Mouse (Mus musculus) activated CD4-positive, CD25-positive, alpha-beta regulatory T cell, adult 4 months (primary cell): Measurements from ENCODE around the gene Hax1. TPM values are rescaled to one million over a fixed set of nuclear protein-coding genes. Genes with fewer than 3 reads are reported as not detected.

Experiments used
- ATAC-seq: one replicate; pipeline ENCODE4 v1.8.0; 2017
- polyA plus RNA-seq, 2 experiments: library from polyadenylated mRNA; unstranded; fragments of 100-300 nt; shearing (Covaris generic); gene quantifications; one replicate each; pipeline ENCODE4 v1.2.1; 2017

Gene Hax1
- 10 to 100 TPM; 51.0 to 72.3 TPM for polyA plus RNA-seq

DNA sequence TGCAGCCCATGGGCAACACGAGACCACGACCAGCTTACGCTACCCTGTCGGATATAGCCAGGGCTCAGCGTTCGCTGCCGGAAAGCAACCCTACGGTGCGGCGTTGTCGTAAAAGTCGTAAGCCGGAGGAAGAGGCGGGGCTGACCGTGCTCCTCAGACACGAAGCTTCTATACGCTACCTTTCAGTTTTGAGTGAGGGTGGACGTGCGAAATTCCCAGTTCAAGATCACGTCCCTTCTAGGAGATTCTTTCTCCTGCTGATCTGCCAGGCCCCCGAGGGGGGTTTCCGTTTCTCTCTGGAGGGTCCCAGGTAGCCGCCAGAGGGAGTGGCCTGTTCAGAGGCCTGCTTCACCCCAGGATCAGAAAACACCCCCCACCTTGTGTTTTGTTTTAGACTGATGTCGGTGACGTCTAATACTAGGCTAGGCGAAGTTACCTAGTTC, at the start of gene Hax1:
Gene Hax1, minus strand, starts transcription at position 169 of the 443 bp plus-strand sequence.
- ATAC-seq = peak; percentile 90

DNA sequence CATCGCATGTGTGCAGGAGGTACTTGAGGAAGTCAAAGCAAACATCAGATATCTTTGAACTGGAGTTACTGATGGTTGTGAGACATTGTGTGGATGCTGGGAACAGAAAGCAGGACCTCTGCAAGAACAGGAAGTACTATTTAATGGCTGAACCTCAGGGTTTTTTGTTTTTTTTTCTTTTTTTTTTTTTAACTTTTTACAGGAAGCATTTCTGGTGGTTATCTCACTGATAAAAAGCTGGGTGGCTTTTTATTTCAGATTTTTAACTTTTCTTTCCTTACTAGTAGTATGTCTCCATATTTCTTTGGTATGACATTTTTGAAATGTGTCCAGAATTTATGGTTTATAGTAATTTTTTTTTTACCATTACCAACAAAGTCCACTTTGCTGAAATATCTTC, 37.7 kb upstream of the Hax1 start:
- ATAC-seq = no peak

DNA sequence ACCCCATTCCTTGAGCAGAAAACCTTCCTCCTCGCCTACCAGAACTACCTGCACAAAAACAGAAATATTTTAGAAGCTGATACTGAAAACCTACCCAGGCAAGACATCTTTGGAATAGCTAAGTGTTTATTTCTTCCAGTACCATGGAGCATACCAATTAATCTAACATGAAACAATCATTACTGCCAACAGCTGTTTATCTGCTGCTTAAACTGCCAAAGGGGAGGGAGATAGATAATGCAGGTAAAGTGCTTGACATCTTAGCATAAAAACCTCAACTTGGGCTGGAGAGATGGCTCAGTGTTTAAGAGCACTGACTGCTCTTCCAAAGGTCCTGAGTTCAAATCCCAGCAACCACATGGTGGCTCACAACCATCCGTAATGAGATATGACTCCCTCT, 36.1 kb upstream of the Hax1 start:
- ATAC-seq = no peak

DNA sequence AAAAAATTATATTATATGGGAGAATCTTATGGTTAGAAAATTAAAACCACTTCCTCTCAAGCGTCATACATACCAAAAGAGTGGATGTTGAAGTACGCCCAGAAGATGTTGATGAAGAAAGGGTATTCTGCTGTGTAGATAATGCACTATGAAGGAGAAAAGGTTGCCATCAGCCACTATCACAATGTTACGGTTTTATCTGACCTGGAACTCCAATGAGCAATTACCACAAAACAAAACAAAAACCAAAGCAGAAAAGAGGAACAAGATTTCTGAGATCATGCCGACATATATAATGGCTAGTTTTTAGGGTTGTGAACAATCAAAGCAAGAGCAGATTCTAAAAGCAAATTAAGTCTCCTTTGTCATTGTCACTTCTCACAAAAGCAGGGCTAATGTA, 18.0 kb upstream of the Hax1 start:
- ATAC-seq = no peak

DNA sequence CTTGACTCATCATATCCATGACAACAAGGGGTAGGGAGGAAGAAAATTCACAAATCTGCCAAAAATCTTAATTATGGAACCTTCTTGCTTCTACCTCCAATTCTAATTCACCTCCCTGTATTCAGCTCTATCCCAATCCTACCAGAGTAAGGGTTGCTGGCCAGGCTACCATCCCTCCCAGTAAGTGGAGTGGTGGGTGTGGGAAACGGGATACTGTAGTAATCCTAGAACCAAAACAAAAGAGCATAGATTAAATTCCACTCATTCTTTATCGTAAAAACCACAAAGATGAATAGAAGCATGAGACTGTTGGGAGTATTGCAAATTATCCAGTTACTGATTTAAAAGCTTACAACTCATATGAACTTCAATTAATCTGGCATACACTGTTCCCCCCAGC, 11.7 kb upstream of the Hax1 start:
- no peak for ATAC-seq

DNA sequence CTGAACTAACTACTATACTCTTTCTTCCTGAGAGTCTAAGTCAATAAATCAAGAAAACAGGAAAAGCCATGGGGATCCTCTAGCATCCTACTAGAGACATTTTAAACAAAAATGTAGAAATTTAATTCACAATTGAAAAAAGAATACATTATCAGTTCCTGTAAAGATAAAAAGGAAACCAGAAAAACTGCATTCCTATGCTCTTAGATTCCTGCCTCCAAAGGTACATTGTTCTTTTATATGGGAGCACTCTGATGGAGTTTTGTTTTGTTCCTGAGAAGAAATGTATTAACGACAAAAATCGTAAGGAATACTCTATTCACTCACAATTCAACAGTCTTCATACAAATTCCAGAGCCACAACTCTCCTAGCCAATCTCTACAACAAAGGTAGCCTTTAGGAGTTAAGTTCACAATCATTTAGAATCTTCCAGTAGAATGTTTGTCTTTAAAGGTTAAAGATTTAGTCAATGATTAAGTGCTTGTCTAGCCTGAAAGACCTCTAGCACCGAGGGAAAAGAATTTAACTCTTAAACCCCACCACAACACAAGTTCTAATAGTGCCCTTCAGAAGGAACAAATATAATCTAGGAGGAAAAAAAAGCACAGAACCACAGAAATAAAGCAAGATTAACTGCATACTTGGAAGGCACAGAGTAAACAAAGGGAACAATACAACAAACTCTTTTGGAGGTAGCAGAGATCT, 5.7 kb upstream of the Hax1 start:
- ATAC-seq = no peak

DNA sequence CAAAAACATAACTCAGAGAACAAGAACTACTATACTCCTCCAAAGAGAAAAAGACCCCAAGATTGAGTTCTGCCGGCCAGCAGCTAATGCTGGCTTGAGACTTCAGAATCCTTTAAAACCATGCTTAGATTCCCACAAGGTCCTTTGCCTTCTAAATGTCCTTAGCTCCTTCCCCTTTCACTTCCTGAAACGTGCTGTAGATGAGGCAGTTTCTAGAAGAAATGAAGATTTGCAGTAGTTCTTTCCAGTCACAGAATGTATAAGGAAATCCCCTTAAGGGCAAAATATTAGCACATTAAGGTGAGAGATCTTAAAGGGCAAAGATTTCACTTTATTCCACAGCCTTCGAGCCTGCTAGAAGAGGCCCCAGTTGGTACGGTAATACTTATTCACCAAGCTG, 1.2 kb upstream of the Hax1 start:
- no peak for ATAC-seq

DNA sequence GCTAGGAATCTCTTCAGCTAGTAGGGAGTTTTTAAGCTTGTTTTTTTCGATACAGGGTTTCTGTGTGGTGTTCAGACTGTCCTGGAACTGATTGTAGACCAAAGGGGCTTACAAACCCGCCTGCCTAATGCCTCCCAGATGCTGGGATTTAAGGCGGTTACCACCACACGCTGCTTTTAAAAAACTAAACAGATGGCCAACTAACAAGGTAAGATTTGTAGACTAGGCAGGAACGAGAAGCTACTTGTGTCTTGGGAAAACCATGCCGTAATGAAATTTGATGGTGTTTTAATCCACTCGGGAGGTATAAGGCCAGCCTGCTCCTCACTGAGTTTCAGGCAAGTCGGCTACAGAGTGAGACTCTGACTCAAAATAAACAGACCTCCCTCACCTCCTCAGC, 510 bp upstream of the Hax1 start:
- ATAC-seq = no peak

DNA sequence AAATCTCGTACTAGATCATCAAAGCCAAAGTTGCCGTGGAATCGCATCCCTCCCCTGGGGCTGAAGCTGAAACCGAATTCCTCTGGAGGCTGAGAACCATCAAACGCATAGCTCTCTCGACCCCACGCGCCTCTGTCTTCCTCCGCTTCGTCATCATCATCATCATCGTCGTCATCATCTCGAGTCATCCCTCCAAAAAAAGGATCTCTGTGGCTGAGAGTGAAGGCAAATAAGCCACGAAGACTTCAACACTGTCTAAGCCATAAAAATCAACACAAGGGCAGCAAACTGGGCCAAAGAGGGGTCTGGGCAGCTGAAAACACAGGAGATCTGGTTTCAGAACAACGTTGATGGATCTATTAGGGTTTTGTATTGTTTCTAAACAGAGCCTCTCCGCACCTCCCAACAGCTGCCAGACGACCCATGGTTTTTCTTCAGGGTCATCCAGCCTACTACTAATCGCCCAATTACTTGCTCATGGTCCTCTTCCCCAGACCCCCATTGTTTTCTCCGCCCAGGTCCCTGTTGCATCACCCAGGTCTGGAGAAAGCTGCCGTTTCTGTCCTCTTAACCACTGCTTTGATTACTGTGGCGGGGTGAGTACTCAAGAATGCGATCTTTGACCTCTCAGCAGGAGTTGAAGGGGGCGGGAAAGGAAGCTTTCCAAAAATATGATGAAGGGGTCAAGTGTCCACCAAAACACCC, 637 bp downstream of the Hax1 start:
- ATAC-seq = no peak

DNA sequence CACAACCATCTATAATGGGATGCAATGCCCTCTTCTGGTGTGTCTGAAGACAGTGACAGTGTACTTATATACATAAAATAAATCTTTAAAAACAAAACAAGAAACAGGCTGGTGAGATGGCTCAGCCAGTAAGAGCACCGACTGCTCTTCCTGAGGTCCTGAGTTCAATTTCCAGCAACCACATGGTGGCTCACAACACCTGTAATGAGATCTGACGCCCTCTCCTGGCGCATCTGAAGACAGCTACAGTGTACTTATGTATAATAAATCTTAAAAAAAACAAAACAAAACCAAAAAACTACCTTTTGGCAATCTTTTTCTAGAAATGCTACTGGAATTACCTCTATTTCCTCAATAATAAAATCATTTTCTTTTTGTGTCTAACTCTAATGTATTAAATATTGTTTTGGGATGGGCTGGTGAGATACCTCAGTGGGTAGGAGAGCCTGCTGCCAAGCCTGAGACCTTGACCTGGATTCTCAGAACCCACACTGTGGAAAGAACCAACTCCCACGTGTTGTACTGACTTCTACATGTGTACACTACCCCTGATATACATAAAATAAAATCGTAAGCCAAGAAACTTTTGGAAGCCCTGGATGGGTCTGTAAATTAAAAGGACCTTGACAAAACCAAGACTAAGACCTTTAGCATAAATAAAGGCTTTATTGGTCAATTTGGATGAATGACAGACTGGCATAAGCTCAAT, 3.6 kb downstream of the Hax1 start:
- ATAC-seq = no peak

DNA sequence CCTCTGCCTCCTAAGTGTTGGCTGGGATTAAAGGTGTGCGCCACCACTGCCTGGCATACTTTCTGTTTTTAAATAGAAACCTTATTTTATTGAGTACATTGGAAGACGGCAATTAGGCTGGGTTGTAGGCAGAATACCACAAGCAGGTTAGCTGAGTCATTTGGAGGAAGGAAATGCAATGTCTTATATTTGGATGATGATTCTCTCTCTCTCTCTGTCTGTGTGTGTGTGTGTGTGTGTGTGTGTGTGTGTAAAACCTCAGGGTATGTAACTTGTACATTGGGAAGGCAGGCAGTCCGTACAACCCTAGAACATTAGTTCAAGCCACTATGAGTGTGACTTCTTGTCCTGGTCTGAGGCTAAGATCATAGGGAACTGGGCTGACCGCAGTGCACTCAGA, 10.8 kb downstream of the Hax1 start:
- ATAC-seq = no peak

DNA sequence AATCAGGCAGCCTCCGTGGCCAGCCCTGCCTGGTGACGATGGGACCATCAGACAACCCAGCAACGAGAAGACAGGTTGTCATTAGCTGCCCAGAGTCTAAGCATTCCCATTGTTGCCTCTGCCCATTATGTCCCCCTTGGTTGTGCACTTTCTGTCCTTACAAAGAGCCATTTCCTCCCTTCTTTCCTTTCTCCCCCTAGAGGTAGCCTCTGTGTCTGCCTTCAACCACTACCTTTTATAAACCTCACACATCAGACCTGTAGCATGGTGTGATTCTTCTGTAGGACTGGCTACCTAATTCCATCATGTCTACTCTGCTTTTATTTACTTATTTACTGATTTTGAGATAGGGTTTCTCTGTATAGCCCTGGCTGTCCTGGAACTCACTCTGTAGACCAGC, 11.4 kb downstream of the Hax1 start:
- no peak for ATAC-seq

DNA sequence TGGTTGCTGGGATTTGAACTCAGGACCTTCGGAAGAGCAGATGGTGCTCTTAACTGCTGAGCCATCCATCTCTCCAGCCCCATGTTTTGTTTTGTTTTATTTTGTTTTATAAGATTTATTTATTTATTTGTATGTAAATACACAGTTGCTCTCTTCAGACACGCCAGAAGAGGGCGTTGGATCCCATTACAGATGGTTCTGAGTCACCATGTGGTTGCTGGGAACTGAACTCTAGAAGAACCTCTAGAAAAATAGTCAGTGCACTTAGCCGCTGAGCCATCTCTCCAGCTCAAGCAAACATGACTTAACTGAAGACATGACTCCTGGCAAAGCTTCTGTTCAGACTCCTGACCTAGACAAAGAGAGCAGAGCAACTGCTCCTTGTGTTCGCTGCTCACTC, 16.2 kb downstream of the Hax1 start:
- no peak for ATAC-seq

DNA sequence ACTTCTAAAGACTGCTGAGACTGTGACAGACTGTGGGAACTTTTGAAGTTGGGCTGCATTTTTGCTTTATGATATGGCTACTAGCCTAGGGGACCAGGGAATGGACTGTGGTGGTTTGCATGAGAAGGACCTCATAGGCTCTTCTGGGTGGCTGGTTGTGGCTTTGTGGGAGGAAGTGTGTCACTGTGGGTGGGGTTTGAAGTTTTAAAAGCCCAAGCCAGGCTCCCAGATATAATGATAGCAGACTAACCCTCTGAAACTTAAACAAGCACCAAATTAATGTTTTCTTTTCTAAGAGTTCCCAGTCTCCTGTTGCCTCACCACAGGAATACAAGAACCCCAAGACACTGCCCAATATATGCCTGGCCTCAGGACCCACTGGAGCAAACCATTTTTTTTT, 21.7 kb downstream of the Hax1 start:
- no peak for ATAC-seq

DNA sequence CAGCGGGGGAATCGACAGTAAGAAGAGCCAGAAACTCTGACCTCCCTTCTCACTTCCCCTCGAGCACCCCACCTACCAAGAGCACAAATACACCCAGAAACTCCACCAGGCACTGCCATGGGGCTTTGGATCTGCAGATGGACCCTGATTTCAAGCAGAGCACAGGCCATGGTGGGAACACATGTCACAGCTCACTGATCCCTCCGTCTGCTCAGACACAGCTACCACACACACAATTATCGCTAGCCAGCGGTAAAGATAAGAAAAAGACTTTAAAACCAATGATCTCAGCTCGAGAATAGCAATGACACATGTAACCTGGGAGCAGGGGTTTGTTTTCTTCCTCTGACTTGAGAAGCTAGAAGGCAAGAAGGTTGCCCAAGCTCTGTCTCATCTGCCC, 30.1 kb downstream of the Hax1 start:
- ATAC-seq = no peak

DNA sequence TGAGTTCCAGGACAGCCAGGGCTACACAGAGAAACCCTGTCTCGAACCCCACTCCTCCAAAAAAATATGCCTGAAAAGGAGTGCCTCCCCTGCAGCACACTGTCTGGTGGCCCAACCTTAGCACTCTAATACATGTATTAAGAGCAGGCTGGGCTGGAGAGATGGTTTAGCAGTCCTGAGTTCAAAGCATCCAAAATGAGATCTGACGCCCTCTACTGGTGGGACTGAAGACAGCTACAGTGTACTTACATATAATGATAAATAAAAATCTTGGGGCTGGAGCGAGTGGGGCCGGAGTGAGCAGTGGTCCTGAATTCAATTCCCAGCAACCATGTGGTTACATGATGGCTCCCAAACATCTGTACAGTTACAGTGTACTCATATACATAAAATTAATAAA, 31.6 kb downstream of the Hax1 start:
- ATAC-seq = no peak

DNA sequence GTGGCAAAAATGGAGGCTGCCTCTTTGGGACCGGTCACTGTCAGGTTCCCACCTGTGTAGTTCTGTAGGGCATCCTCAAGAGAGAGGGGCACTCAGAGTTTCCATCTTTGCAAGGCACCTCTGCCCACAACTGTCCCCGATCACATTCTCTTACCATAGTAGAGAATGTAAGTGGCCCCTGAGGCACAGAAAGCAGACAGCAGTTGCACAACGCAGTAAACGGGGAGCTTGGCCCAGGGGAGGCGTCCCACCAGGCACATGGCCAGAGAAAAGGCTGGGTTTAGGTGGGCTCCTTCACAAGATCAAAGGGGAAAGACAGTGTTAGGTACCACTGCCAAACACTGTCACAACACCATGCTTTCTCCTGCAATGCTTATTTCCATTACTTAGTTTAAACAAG, 32.6 kb downstream of the Hax1 start:
- ATAC-seq = no peak

DNA sequence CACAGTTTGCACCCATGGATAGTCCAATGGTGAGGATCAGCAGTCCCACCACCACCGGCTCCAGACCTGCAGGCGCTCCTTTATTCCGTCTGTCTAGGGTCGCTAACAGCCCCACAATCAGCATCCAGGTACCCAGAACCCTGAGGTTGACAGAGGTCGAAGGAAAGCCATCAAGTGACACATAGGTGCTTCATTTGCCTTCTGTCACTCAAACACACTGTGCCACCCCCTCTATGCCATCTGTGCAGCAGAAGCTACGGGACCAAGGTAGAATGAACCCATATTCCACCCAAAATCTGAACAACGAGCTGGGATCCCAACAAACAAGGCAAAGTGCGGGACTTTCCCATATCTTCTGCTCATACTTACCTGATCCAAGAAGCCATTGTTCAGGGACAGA, 33.0 kb downstream of the Hax1 start:
- ATAC-seq = no peak

DNA sequence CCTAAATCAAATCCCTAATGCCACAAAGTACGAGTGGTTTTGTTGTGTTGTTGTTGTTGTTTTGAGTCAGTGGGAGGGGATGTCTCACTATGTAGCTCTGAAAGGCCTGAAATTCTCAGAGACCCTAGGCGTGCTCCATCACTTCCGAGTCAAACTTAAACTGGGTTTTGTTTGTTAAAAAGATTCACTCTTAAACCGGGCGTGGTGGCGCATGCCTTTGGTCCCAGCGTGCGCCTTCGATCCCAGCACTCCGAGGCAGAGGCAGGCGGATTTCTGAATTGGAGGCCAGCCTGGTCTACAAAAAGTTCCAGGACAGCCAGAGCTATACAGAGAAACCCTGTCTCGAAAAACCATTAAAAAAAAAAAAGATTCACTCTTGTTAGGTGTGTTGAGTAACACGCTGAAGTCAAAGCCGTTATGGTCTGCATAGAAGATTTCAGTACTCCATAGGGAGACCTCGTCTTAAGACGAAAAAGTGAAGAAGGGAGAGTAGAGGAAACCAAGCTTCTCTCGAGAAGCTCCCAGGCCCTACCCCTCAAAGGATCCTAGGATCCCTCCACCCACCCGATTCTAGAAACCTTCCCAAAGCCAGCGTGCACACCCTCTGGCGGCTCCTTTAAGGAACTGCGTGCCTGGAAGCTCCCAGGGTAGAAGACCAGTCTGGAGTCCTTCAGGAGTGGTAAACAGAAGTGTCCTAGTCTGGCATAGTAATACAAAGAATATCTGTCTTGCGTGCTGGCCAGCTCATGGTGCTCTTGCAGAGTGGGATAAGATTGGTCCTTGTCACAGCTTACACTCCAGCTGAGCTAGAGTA, 34.4 kb downstream of the Hax1 start:
- ATAC-seq = no peak

DNA sequence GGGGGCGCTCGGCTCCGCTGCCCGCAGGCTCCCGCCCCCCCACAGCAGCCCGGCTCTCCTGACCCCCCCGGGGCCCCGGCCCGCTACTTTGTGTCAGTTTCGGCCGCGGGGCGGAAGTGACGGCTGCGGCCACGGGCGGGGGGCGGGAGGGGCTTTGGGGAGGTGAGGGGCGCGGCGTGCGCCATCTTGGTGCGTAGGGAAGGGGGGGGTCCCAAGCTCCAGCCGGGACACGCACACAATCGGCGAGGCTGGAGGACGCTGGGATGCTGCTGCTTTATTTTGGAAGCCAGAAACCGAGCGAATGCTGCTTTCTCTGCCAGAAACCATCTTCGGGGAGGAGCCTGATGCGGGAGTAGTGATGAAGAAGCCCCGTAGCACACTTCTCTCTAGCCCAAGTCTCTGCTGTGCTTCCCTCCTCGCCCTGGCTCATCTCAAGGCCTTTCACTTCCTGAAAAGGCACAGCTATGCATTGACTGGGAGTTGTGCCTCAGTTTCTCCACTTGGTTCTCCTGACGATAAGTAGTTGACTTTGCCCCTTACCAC, 35.3 kb downstream of the Hax1 start, which contains the start of gene Atp8b2:
Gene Atp8b2, minus strand, starts transcription at position 288 of the 543 bp plus-strand sequence.
- peak; percentile 17 for ATAC-seq

DNA sequence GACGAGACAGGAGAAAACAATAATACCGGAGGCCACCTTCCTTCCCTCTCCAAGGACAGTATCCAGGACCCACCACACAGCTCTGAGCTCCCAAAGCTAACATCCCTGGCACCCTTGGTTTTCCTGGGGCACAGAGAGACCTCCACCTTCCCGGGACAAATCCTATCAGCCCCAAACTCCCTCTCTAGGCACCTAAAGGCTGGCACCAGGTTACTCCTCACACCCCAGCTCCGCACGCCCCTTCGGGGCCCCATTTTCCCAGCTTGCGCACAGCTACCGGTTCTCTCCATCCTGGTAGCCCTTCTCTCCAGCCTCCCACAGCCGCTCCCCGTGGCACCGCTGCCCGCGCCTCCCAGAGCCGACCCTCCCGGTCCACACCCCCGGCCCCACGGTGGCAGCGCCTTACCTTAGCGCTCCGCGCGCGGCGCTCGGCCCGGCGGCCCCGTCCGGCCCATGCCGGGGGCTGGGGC, 35.8 kb downstream of the Hax1 start:
- no peak for ATAC-seq

DNA sequence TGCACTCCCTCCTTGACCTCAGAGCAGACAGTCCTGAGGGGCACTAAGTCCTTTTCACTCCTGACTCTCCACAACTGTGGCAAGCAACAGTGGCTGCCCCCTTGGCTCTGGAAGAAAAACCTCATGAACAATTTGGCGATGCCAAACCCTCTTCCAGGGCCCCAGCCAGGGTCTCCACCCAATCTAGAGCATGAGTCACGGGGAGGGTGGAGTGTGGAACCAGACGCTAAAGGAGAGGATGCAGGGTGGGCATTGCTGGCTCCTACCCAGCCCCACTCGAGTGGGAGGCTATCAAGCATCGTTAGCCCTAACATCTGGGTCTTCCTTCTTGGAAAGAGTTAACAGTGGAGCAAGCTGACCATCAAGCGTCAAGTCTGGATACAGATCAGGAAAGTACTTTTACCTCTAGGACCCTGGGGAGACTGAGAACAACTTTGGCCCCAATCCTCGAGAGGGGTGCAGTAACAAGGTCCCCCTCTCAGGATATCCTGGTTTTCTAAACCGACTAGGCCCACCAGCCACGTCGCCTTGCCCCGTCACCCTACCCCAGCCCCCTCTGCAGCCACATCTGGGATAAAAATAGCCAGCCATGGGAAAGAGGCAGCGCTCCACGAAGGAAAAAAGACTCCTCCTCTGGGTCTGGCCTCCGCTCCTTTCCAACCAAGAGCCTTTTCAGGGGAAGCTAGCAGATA, 36.4 kb downstream of the Hax1 start:
- no peak for ATAC-seq
